Mouse (Mus musculus) MEL (cell line): ENCODE data around the gene Kctd7.

Experiments used
- BHLHE40 ChIP-seq: IDR thresholded peaks from 2 replicates; pipeline ENCODE4 v1.6.1; 2012; ENCODE audit warnings: low read depth, mild to moderate bottlenecking, inconsistent platforms, low read length, improper control_type of control experiment, borderline replicate concordance
- CTCF ChIP-seq, 3 experiments: IDR thresholded peaks in 2 of 3; conservative IDR thresholded peaks in 1 of 3; 2 replicates each; pipeline ENCODE4 v1.5.1; 2011 to 2012; ENCODE audit warnings: low read length in 3 of 3, low read depth in 2 of 3, mild to moderate bottlenecking in 2 of 3, improper control_type of control experiment in 1 of 3, inconsistent platforms in 1 of 3, mixed read lengths in 1 of 3, moderate library complexity in 1 of 3; ENCODE audit not compliant: control insufficient read depth in 1 of 3, insufficient read depth in 1 of 3, poor library complexity in 1 of 3, severe bottlenecking in 1 of 3
- EP300 ChIP-seq, 2 experiments: IDR thresholded peaks; 2 replicates each; pipeline ENCODE4 v1.6.1; 2011; ENCODE audit warnings: improper control_type of control experiment in 2 of 2, low read length in 2 of 2, low read depth in 1 of 2, mild to moderate bottlenecking in 1 of 2
- SMC3 ChIP-seq: IDR thresholded peaks from 2 replicates; pipeline ENCODE4 v1.6.1; 2011; ENCODE audit warnings: low read depth, low read length, improper control_type of control experiment
- TCF12 ChIP-seq: IDR thresholded peaks from 2 replicates; pipeline ENCODE4 v1.6.1; 2014; ENCODE audit warnings: low read depth, mild to moderate bottlenecking, inconsistent platforms, low read length, improper control_type of control experiment, moderate library complexity
- USF1 ChIP-seq: IDR thresholded peaks from 2 replicates; pipeline ENCODE4 v1.6.1; 2014; ENCODE audit warnings: low read depth, mild to moderate bottlenecking, inconsistent platforms, low read length, improper control_type of control experiment, moderate library complexity
- USF2 ChIP-seq, 2 experiments: IDR thresholded peaks; 2 replicates each; pipeline ENCODE4 v1.6.1; 2011 to 2012; ENCODE audit warnings: improper control_type of control experiment in 2 of 2, low read length in 2 of 2, borderline replicate concordance in 1 of 2, inconsistent platforms in 1 of 2, low read depth in 1 of 2, mild to moderate bottlenecking in 1 of 2; ENCODE audit not compliant: insufficient read depth in 1 of 2
- ZKSCAN1 ChIP-seq: IDR thresholded peaks from 2 replicates; pipeline ENCODE4 v1.6.1; 2012; ENCODE audit warnings: low read depth, mild to moderate bottlenecking, inconsistent platforms, low read length, improper control_type of control experiment, moderate library complexity
- ZMIZ1 ChIP-seq: IDR thresholded peaks from 2 replicates; pipeline ENCODE4 v1.6.1; 2012; ENCODE audit warnings: low read depth, mild to moderate bottlenecking, inconsistent platforms, low read length, improper control_type of control experiment, moderate library complexity

DNA sequence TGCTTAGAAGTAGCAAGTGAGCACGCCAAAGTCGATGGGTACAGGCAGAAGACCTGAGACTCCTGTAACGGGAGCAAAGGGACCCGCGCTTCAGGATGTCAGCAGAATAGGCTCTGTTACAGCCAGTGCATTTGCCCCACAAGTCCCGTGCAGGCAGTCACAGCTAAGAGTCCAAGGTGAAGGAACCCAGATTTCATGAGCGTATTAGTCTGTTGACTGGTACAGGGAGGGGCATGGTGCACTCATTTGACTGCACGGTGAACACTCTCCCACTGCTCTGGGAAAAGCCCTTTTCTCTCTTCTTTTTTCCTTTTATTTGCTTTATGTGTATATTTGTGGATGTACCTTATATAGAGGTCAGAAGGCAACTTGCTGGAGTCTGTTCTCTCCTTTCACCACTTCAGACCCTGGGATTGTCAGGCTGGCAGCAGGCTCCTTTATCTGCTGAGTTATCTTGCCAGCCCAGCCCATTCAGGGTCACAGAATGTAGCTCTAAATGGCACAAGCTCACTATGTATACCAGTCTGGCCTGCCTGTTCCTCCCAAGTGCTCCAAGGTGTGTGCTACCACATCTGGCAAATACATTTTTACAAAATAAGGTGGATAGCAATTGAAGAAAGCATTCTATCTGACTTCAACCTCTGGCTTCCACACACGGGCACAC, 39.7 kb downstream of the Kctd7 start:
- TF ChIP-seq BHLHE40 (no peak), USF1 (no peak), ZMIZ1 (no peak), CTCF (IDR thresholded peaks at IDR 0.05 in 2 of 3, conservative IDR thresholded peaks at IDR 0.05 in 1 of 3; ENCODE audit: control insufficient read depth in 1 of 3, insufficient read depth in 1 of 3, low read depth in 2 of 3, low read length in 3 of 3, poor library complexity in 1 of 3, severe bottlenecking in 1 of 3) (no peak), EP300 (IDR thresholded peaks at IDR 0.05; ENCODE audit: low read depth in 1 of 2, low read length in 2 of 2) (no peak), SMC3 (no peak), USF2 (IDR thresholded peaks at IDR 0.05; ENCODE audit: borderline replicate concordance in 1 of 2, insufficient read depth in 1 of 2, low read depth in 1 of 2, low read length in 2 of 2) (no peak), TCF12 (no peak), ZKSCAN1 (no peak)
